Mouse (Mus musculus): Measurements from ENCODE around the gene Kcnh6.

GRCm38 (mm10) chr11:105958566-105958965, 49.4 kb upstream of the Kcnh6 start:
- TF ChIP-seq CTCF (IDR thresholded peaks at IDR 0.05; ENCODE audit: low read depth) = no peak
- no peak for TF ChIP-seq EP300 (IDR thresholded peaks at IDR 0.05; ENCODE audit: low read depth)

Data from heart, postnatal 0 days (tissue).